Comparison of ENCODE assay signal across 9 mouse cellular contexts in genomic region chr5:21608311-21609304, GRCm38 (mm10). TPM values are rescaled to one million over a fixed set of nuclear protein-coding genes. Genes with fewer than 3 reads are reported as not detected.
DNase-seq lines count a peak whose midpoint lies in the region; ATAC-seq lines count a peak whose summit lies in the region.
"Had no signal": no experiment of that assay in that cellular context is flagged by ENCODE, and none has a peak within 500 bp of the region (broad histone marks: within the 10 kb centered on the region; RNA-seq: fewer than 3 reads in every experiment).

No protein-coding gene starts in this region.

- H3K4me2 ChIP-seq in kidney, embryonic 16.5 days (replicated peaks; ENCODE audit: low read depth, low read length), result no peak overlapping the region
- no peak overlapping the region for H3K4me2 ChIP-seq in hindbrain, embryonic 12.5 days (replicated peaks)
- H3K4me2 ChIP-seq: embryonic facial prominence, embryonic 13.5 days had no signal

- no peaks in the 10 kb centered on the region for H3K36me3 ChIP-seq in kidney, embryonic 16.5 days (ENCODE audit: insufficient read depth, low read length)
- no peaks in the 10 kb centered on the region for H3K36me3 ChIP-seq in hindbrain, embryonic 12.5 days
- H3K36me3 ChIP-seq: embryonic facial prominence, embryonic 13.5 days had no signal

- ATAC-seq in kidney, embryonic 16.5 days (ENCODE audit: low FRiP score, low TSS enrichment), result peak; percentile 27; the same call in 1 of the 2 replicates
- ATAC-seq in hindbrain, embryonic 12.5 days (ENCODE audit: low FRiP score), result no peak

- no peak for DNase-seq in kidney, adult 18-20 months
- peak; percentile 37 for DNase-seq in cerebellum, adult 9-11 months
- peak; percentile 23 for DNase-seq in layer of hippocampus, adult 11-12 months (ENCODE audit: low spot score)
- peak; percentile 28 for DNase-seq in ovary, postnatal 36 days (ENCODE audit: low spot score)
- no peak for DNase-seq in spleen, postnatal 14 days (ENCODE audit: low spot score in 2 of 2)
- DNase-seq in lung, postnatal 14 days, result no peak

- 32% methylated on average over 12 of the region's 12 CpGs for WGBS in kidney, embryonic 16.5 days
- 68% methylated on average over 12 of the region's 12 CpGs for WGBS in hindbrain, embryonic 12.5 days

- no peak overlapping the region for H3K9ac ChIP-seq in kidney, embryonic 16.5 days (replicated peaks; ENCODE audit: low read length)
- H3K9ac ChIP-seq in hindbrain, embryonic 12.5 days, result no peak overlapping the region
- H3K9ac ChIP-seq: embryonic facial prominence, embryonic 13.5 days had no signal

- H3K4me3 ChIP-seq in kidney, embryonic 16.5 days (ENCODE audit: low read length), result no peak overlapping the region
- H3K4me3 ChIP-seq in hindbrain, embryonic 12.5 days, result no peak overlapping the region
- H3K4me3 ChIP-seq: embryonic facial prominence, embryonic 13.5 days had no signal

- H3K27me3 ChIP-seq in kidney, embryonic 16.5 days (ENCODE audit: insufficient read depth, low read length), result no peaks in the 10 kb centered on the region
- H3K27me3 ChIP-seq in hindbrain, embryonic 12.5 days, result no peaks in the 10 kb centered on the region
- H3K27me3 ChIP-seq: embryonic facial prominence, embryonic 13.5 days had no signal

- H3K27ac ChIP-seq in kidney, embryonic 16.5 days (ENCODE audit: low read length), result no peak overlapping the region
- H3K27ac ChIP-seq in hindbrain, embryonic 12.5 days, result no peak overlapping the region
- H3K27ac ChIP-seq: embryonic facial prominence, embryonic 13.5 days had no signal

- H3K9me3 ChIP-seq in kidney, embryonic 16.5 days (ENCODE audit: low read length), result no peaks in the 10 kb centered on the region
- no peaks in the 10 kb centered on the region for H3K9me3 ChIP-seq in hindbrain, embryonic 12.5 days (replicated peaks)
- H3K9me3 ChIP-seq: embryonic facial prominence, embryonic 13.5 days had no signal

- peaks cover 6% of the 10 kb centered on the region for H3K4me1 ChIP-seq in kidney, embryonic 16.5 days (ENCODE audit: insufficient read depth, low read length)
- H3K4me1 ChIP-seq in hindbrain, embryonic 12.5 days, result no peaks in the 10 kb centered on the region

RNA-seq across cellular contexts. Expression of gene Fbxl13, which starts 36.8 kb away (rescaled TPM):
- polyA plus RNA-seq in kidney, embryonic 16.5 days (2015; fragmentation: Nextera tagmentation; extraction: Ambion mirVana), result 0.24 and 0.30 TPM in 2 replicates
- 0.33 and 0.44 TPM in 2 replicates for polyA plus RNA-seq in hindbrain, embryonic 12.5 days (2016; fragmentation: Nextera tagmentation; extraction: Ambion mirVana)

RNA-seq across cellular contexts. Expression of gene Armc10, which starts 37.0 kb away (rescaled TPM):
- 52.4 and 55.2 TPM in 2 replicates for polyA plus RNA-seq in kidney, embryonic 16.5 days (2015; fragmentation: Nextera tagmentation; extraction: Ambion mirVana)
- polyA plus RNA-seq in hindbrain, embryonic 12.5 days (2016; fragmentation: Nextera tagmentation; extraction: Ambion mirVana), result 63.5 and 67.5 TPM in 2 replicates

Comparison
In these comparisons a context has a peak if more than half of its experiments do, and no peak if none do; other contexts are left out.
1. DNase-seq: peak in cerebellum, adult 9-11 months (single experiment), layer of hippocampus, adult 11-12 months (single experiment) and ovary, postnatal 36 days (single experiment); none in kidney, adult 18-20 months (single experiment), spleen, postnatal 14 days (0 of 2) and lung, postnatal 14 days (single experiment).